Mouse (Mus musculus): Measurements from ENCODE around the gene Pcyox1.

DNA sequence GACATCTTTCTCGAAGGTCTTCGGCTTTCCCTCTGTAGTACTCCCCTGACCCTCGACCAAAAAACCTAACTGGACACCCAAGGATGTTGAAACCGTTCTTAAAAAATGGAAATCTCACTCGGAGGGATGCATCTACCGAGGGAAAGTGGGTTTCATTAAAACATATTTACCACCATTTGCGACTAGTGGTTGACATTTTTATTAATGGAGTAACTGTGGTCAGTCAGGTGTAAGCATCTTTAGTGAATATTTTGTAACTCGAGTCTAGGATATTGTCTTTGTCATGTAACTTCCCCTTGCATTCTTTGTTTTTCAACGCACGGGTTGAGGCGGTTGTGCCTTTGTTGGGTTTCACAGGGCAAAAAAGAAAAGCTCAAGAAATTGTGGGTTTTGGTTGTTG, 8.0 kb upstream of the Pcyox1 start:
- no peak for TF ChIP-seq CTCF (IDR thresholded peaks at IDR 0.05; ENCODE audit: control insufficient read depth, insufficient read depth, insufficient read length)
- no peak for TF ChIP-seq MAX (IDR thresholded peaks at IDR 0.05)
